Mouse (Mus musculus) effector memory CD4-positive, alpha-beta T cell, adult 7 months (primary cell): Measurements from ENCODE around the gene Disp3. TPM values are rescaled to one million over a fixed set of nuclear protein-coding genes. Genes with fewer than 3 reads are reported as not detected.

Source experiments
- polyA plus RNA-seq: library from polyadenylated mRNA; unstranded; fragments of 100-300 nt; shearing (Covaris generic); gene quantifications from one replicate; pipeline ENCODE4 v1.2.1, GENCODE M21; 2017

Gene Disp3
- polyA plus RNA-seq = not detected

GRCm38 (mm10) chr4:148287476-148288054 lies at the start of gene Disp3:
TSS of gene Disp3 (minus strand) at chr4:148287965.

Other genes starting within 250 kb of the Disp3 start
- 6.4 TPM for gene Clcn6, start 249.1 kb downstream of the Disp3 start, polyA plus RNA-seq
- gene Mthfr, start 248.9 kb downstream of the Disp3 start, polyA plus RNA-seq = 20.9 TPM
- 15.3 TPM for gene Agtrap, start 199.9 kb downstream of the Disp3 start, polyA plus RNA-seq
- gene Mad2l2, start 157.6 kb downstream of the Disp3 start, polyA plus RNA-seq = 44.2 TPM
- not detected for gene Draxin, start 157.3 kb downstream of the Disp3 start, polyA plus RNA-seq
- 26.9 TPM for gene Fbxo6, start 135.8 kb downstream of the Disp3 start, polyA plus RNA-seq
- 2.2 TPM for gene Fbxo44, start 127.5 kb downstream of the Disp3 start, polyA plus RNA-seq
- gene Fbxo2, start 127.3 kb downstream of the Disp3 start, polyA plus RNA-seq = not detected
- gene Ubiad1, start 156.8 kb upstream of the Disp3 start, polyA plus RNA-seq = 6.9 TPM
- gene Mtor, start 160.6 kb upstream of the Disp3 start, polyA plus RNA-seq = 14.6 TPM
- 0.35 TPM for gene Angptl7, start 212.5 kb upstream of the Disp3 start, polyA plus RNA-seq